Mouse (Mus musculus) MEL (cell line): ENCODE measurements around the gene N6amt1.

ENCODE experiments used
- CHD1 ChIP-seq: IDR thresholded peaks from 2 replicates; pipeline ENCODE4 v1.6.1; 2012; ENCODE audit warnings: low read depth, mild to moderate bottlenecking, inconsistent platforms, low read length, improper control_type of control experiment
- CHD2 ChIP-seq: IDR thresholded peaks from 2 replicates; pipeline ENCODE4 v1.6.1; 2011; ENCODE audit warnings: low read length, improper control_type of control experiment
- CTCF ChIP-seq, 3 experiments: IDR thresholded peaks in 2 of 3; conservative IDR thresholded peaks in 1 of 3; 2 replicates each; pipeline ENCODE4 v1.5.1; 2011 to 2012; ENCODE audit warnings: low read length in 3 of 3, low read depth in 2 of 3, mild to moderate bottlenecking in 2 of 3, improper control_type of control experiment in 1 of 3, inconsistent platforms in 1 of 3, mixed read lengths in 1 of 3, moderate library complexity in 1 of 3; ENCODE audit not compliant: control insufficient read depth in 1 of 3, insufficient read depth in 1 of 3, poor library complexity in 1 of 3, severe bottlenecking in 1 of 3
- GATA1 ChIP-seq: IDR thresholded peaks from 2 replicates; pipeline ENCODE4 v1.6.1; 2011; ENCODE audit warnings: low read depth, low read length, improper control_type of control experiment
- KAT2A ChIP-seq: conservative IDR thresholded peaks from 2 replicates; pipeline ENCODE4 v1.6.1; 2012; ENCODE audit warnings: low read depth, low read length, improper control_type of control experiment, inconsistent platforms
- MAZ ChIP-seq: IDR thresholded peaks from 2 replicates; pipeline ENCODE4 v1.6.1; 2012; ENCODE audit warnings: low read depth, mild to moderate bottlenecking, inconsistent platforms, low read length, improper control_type of control experiment
- NRF1 ChIP-seq: IDR thresholded peaks from 2 replicates; pipeline ENCODE4 v1.6.1; 2014; ENCODE audit warnings: low read depth, mild to moderate bottlenecking, inconsistent platforms, low read length, improper control_type of control experiment, moderate library complexity; ENCODE audit not compliant: poor library complexity, insufficient read depth, severe bottlenecking
- POLR2A ChIP-seq, 2 experiments: IDR thresholded peaks; 2 replicates each; pipeline ENCODE4 v1.6.1; 2011 to 2012; ENCODE audit warnings: low read length in 2 of 2, mild to moderate bottlenecking in 2 of 2, control low read depth in 1 of 2, improper control_type of control experiment in 1 of 2, low read depth in 1 of 2, moderate library complexity in 1 of 2; ENCODE audit not compliant: control insufficient read depth in 1 of 2, insufficient read depth in 1 of 2, poor library complexity in 1 of 2
- RAD21 ChIP-seq: IDR thresholded peaks from 2 replicates; pipeline ENCODE4 v1.6.1; 2011; ENCODE audit warnings: mild to moderate bottlenecking, low read depth, low read length, improper control_type of control experiment
- RCOR1 ChIP-seq: IDR thresholded peaks from 2 replicates; pipeline ENCODE4 v1.6.1; 2012; ENCODE audit warnings: low read depth, mild to moderate bottlenecking, inconsistent platforms, low read length, improper control_type of control experiment
- TBP ChIP-seq: IDR thresholded peaks from 2 replicates; pipeline ENCODE4 v1.8.0; 2011; ENCODE audit warnings: low read depth, low read length, improper control_type of control experiment
- ZKSCAN1 ChIP-seq: IDR thresholded peaks from 2 replicates; pipeline ENCODE4 v1.6.1; 2012; ENCODE audit warnings: low read depth, mild to moderate bottlenecking, inconsistent platforms, low read length, improper control_type of control experiment, moderate library complexity

GRCm38 (mm10) chr16:87405001-87405400 lies 51.0 kb downstream of the N6amt1 start:
- TF ChIP-seq POLR2A (IDR thresholded peaks at IDR 0.05; ENCODE audit: control insufficient read depth in 1 of 2, insufficient read depth in 1 of 2, low read depth in 1 of 2, low read length in 2 of 2, poor library complexity in 1 of 2) (no peak), RAD21 (no peak), KAT2A (no peak), CHD2 (no peak), ZKSCAN1 (no peak), CTCF (IDR thresholded peaks at IDR 0.05 in 2 of 3, conservative IDR thresholded peaks at IDR 0.05 in 1 of 3; ENCODE audit: control insufficient read depth in 1 of 3, insufficient read depth in 1 of 3, low read depth in 2 of 3, low read length in 3 of 3, poor library complexity in 1 of 3, severe bottlenecking in 1 of 3) (peak; percentile 34 to 55 (median 47)), CHD1 (no peak), GATA1 (no peak), NRF1 (no peak), MAZ (no peak), RCOR1 (no peak), TBP (no peak)
